Mouse (Mus musculus): ENCODE results near the gene Bcl10.
"Not testable (repeated sequence)": the region's sequence is repeated elsewhere in the genome, so short reads cannot be mapped to it uniquely, and the experiment has no call there.

Gene Bcl10

DNA sequence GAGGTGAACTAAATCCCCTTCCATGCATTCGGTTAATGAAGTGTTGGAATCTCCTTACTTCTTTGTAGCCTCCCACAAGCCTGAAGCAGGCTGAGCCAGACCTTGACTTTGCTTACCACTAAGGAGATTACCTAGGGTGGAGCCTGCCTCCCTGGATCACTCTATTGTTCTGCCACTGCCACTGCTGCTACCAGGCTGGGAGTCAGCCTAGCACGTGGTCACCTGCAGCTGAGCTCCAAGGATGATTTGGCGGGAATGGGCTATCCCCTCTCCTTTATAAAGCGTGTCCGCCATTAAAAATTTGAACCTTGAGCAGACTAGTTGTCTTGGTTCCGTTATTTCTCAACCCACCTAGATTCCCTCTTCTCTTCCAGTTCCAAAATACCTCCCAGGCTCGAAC is 8.7 kb upstream of the Bcl10 start:
- DNase-seq: not testable (repeated sequence)

GRCm38 (mm10) chr3:145916374-145916773 is 6.2 kb upstream of the Bcl10 start:
- DNase-seq: peak in 1 of 2 experiments; percentile 29

DNA sequence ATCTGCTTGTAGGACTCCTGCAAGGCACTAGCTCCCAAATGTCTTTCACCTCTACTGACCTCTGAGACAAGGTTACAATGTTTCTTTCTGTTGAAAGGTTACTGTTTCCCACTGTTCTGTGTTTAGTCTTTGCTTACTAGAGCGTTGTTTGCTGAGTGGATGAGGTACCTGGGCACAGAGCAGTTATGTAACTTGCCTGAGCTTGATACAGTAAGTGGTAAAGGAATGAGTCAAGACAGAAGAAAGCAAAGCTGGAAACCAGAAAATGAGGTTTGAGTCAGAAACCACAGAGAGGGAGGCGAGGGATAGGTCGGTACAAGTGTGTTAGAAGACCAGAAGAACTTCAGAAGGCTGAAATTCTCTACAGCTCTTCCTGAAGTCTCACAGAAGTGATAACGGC is 5.8 kb upstream of the Bcl10 start:
- DNase-seq: peak in 1 of 2 experiments; percentile 8

DNA sequence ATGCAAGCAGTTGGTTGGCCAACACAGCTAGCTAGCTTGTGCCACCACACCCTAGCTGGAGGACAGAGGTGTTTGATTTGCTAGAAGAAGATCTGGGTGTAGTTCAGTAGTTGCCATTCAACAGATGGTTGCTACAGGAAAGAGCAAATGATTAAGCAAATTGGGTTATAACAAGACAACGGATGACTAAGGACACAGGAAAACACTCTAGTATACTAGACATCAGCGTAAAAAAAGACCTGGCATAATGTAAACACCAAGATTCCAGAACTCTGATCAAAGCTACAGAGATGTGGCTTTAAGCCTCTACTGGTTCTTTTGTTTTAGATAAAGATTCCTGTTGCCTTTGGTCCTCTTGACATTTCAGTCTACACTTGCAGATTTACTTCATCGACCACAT is 367 bp downstream of the Bcl10 start:
- no peak for DNase-seq

GRCm38 (mm10) chr3:145923874-145924577 is 1.4 kb downstream of the Bcl10 start:
- DNase-seq: peak; percentile 99 to 100

DNA sequence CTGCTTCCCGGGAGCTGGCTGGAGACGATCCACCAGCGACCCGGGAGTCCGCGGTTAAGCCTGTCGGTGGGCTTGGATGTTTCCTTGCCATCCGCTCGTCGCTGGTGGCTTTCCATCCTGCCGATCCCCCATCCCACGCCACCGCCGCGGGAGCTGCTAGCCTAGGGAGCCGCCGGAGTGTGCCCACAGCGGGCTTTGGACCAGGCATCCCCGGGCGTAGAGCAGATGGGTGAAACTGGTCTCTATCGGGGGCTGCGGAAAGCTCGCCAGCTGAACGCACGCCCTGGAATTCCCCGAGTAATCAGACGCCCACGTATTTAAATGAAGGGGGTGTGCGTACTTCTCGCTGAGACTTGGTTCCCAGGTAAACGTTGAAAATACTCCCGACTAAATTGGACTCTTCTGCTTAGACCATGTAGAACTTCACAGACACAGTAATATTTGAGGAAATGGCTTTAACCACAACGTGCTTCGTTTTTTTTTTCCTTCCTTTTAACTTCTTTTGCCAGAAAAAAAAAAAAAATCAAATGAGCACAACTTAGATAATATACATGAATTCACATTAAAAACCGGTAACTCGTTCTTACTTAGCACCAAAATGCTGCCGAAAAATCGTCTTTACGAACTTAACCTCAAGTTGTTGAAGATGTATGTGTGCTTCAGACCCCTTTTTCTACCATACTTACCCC is 2.2 kb downstream of the Bcl10 start:
- DNase-seq: peak; percentile 57 to 65

DNA sequence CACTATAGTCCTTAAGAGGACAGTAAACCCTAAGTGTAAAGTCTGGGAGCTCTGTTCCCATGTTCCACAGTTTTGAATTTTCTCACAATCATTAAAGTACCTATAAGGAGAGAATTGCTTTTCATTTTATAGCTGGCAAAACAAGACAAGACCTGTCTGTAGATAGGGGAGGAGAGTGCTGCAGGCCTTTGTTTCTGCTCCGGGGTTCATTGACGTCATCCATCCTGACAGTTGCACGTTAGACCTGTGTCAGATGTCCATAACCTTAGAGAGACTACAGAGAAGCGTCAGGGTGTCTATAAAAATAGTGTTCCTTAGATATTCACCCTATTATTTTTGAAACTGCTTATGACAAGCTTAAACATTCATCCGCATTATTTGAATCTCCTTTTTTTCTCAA is 2.9 kb downstream of the Bcl10 start:
- DNase-seq: no peak

- DNase-seq: no peak
Measured at GRCm38 (mm10) chr3:145929525-145930400, 7.2 kb downstream of the Bcl10 start.

DNA sequence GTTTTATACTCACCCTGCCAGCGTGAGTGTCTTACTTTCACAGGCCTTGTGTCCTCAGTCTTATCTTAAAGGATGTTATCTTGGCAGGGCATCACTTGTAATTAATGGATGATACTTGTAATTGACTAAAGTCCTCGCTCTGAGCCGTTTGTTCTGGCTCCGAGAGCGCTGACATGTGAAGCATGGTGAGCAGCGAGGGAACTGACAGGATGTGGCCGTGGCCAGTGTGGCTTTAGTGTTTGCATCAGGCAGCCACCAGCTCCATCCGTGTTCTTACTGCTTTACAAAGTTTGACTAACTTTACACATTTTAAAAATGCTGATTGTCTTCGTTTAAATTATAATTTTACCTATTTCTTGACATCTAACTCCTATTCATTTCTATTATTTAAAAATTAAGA is 11.2 kb downstream of the Bcl10 start:
- DNase-seq: no peak

DNA sequence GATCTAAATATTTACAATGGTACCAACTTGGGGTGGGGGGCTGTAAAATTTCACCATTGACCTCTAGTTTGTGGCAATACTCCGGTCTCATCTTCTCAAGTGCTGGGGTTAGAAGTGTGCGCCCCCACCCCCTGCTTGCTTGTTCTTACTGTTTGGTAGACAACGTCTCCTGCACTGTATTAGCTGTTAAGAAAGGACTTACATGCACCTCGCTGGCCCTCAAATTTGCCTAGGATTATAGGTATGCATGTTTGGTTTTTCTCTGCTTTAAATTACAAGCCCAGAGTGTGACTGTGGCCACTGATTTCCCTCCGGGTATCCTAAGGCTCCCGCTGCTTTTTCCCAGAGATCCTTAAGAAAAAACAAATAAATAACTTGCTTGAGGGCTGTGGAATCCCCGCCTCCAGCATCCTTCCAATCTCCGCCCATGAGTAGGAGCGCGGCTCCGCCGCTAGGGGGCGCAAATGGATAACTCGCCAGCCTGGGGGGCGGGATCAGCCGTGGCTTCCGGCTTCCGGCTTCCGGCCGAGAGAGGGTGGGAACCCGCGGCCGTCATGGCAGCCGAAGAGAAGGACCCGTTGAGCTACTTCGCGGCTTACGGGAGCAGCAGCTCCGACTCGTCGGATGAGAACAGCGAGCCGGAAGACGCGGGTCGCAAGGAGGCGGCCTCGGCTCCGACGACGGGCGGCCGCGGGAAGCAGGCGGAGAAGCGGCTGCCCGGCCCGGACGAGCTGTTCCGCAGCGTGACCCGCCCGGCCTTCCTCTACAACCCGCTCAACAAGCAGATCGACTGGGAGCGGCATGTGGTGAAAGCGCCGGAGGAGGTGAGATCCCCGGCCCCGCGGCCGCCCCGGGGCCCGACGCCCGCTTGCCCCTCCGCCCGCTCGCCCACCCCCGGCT is 15.2 kb downstream of the Bcl10 start, which contains the start of gene 2410004B18Rik:
TSS of gene 2410004B18Rik (plus strand) at position 510 of the 900 bp plus-strand sequence.
- peak; percentile 89 to 91 for DNase-seq

- peak in 1 of 2 experiments; percentile 11 for DNase-seq
Measured at GRCm38 (mm10) chr3:145938405-145939349, 16.1 kb downstream of the Bcl10 start.

GRCm38 (mm10) chr3:145939402-145939801 is 16.8 kb downstream of the Bcl10 start:
- DNase-seq: no peak

- DNase-seq: no peak
Measured at GRCm38 (mm10) chr3:145939971-145940370, 17.4 kb downstream of the Bcl10 start.

GRCm38 (mm10) chr3:145941971-145942370 is 19.4 kb downstream of the Bcl10 start:
- peak; percentile 71 to 82 for DNase-seq

GRCm38 (mm10) chr3:145944348-145944747 is 21.7 kb downstream of the Bcl10 start:
- no peak for DNase-seq

DNA sequence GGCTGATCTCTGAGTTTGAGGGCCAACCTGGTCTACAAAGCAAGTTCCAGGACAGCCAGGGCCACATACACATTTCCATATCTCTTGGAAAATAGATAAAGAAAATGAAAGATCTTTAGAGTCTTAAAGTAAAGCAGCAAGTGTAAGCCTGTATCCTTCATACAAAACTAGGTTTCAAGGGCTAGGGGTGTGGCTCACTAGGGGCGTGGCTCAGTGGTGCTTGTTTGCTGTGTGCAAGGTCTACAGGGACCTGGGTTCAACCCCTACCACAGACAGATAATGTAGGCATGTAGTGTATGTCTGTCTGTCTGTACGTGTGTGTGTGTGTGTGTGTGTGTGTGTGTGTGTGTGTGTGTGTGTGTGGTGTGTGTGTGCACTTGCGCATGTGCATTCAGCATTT is 23.3 kb downstream of the Bcl10 start:
- DNase-seq: no peak

DNA sequence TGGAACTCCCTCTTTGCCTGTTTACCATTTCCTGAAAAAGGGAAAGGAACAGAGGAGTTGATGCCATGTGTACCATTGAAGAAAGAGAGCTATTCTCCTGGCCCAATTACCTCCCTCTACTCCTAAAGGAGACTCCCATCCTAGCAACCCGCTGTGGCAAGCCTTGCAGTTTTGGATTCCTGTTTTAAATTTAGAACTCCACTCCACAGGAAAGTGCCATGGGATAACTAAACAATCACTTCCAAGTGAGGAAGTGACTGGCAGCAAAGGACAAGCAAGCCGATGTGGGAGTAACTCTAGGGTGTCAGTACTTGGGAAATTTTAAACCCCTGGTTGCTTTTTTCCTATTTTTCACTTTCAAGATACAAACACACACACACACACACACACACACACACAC is 24.1 kb downstream of the Bcl10 start:
- no peak for DNase-seq

DNA sequence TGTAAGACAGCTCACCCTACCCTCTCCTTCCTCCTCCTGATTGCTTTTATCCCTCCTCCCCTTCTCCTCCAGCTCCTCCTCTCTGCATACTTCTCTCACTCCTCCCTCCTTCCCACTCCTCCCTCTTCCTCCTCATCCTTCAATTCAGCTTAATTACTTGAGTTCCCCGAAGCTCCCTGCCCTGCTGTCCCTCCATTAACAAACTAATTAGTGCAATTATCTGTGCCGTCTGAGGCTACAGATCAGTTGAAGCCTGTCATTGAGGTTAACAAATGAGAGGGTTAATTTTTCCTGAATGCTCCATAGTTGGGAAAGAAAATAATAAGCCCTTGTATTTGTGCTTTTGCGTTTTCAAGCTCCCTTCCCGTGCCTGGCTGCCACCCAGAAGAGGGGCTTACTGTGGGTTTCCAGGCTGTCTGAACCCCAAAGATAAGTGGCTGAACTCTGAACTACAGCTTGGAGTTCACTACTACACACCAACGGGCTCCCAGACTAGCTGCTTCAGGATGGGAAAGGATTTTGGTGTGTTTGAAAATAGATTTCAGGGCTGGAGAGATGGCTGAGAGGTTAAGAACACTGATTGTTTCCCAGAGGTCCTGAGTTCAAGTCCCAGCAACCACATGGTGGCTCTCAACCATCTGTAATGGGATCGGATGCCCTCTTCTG is 25.1 kb downstream of the Bcl10 start:
- DNase-seq: no peak

GRCm38 (mm10) chr3:145950034-145950814 is 27.6 kb downstream of the Bcl10 start:
- peak; percentile 42 to 68 for DNase-seq

- no peak for DNase-seq
Measured at GRCm38 (mm10) chr3:145950815-145951130, 28.2 kb downstream of the Bcl10 start.
